Mouse (Mus musculus): ENCODE results near the gene Gpx5. TPM values are rescaled to one million over a fixed set of nuclear protein-coding genes. Genes with fewer than 3 reads are reported as not detected.
"Not testable (repeated sequence)": the region's sequence is repeated elsewhere in the genome, so short reads cannot be mapped to it uniquely, and the experiment has no call there.

The Gpx5 gene
- polyA plus RNA-seq, 1 experiment from 2014 or later: not detected

- ATAC-seq (ENCODE audit: insufficient read depth, low FRiP score, low read depth); H3K4me1 ChIP-seq: not testable (repeated sequence)
Measured at GRCm38 (mm10) chr13:21244967-21245366, 47.6 kb downstream of the Gpx5 start.

GRCm38 (mm10) chr13:21244089-21244488 lies 48.4 kb downstream of the Gpx5 start:
- H3K9ac ChIP-seq: no peak overlapping the region
- no peak overlapping the region for H3K27ac ChIP-seq
- no peak for ATAC-seq (ENCODE audit: insufficient read depth, low FRiP score, low read depth)
- H3K9me3 ChIP-seq: no peaks in the 10 kb centered on the region
- H3K4me1 ChIP-seq: no peaks in the 10 kb centered on the region
- 77% methylated on average over 5 of the region's 5 CpGs for WGBS
- no peak overlapping the region for H3K4me2 ChIP-seq
- H3K36me3 ChIP-seq: no peaks in the 10 kb centered on the region
- no peak overlapping the region for H3K4me3 ChIP-seq (replicated peaks)
- H3K27me3 ChIP-seq (replicated peaks): 0 out of 2 replicates have a peak, but pooled peaks cover 5% of the 10 kb centered on the region

More at GRCm38 (mm10) chr13:21244967-21245366, 47.6 kb downstream of the Gpx5 start:
- not testable (repeated sequence) for H3K27me3 ChIP-seq (replicated peaks); H3K4me3 ChIP-seq (replicated peaks); H3K9me3 ChIP-seq; H3K36me3 ChIP-seq; H3K4me2 ChIP-seq; H3K9ac ChIP-seq; H3K27ac ChIP-seq
- WGBS: 39% methylated on average over 1 of the region's 1 CpGs

- ATAC-seq (ENCODE audit: insufficient read depth, low FRiP score, low read depth): no peak
- peak overlapping the region; percentile 25 for H3K4me3 ChIP-seq (replicated peaks)
- WGBS: 22% methylated on average over 13 of the region's 13 CpGs
Measured at GRCm38 (mm10) chr13:21243196-21243595, 49.3 kb downstream of the Gpx5 start.

GRCm38 (mm10) chr13:21242408-21243125 lies 50.0 kb downstream of the Gpx5 start:
- Histone ChIP-seq H3K27ac (no peak overlapping the region), H3K4me1 (no peaks in the 10 kb centered on the region), H3K4me3 (replicated peaks) (peak overlapping the region; percentile 25), H3K9me3 (no peaks in the 10 kb centered on the region), H3K4me2 (peak overlapping the region; percentile 55), H3K27me3 (replicated peaks) (0 out of 2 replicates have a peak, but pooled peaks cover 5% of the 10 kb centered on the region), H3K9ac (no peak overlapping the region), H3K36me3 (no peaks in the 10 kb centered on the region)
- ATAC-seq (ENCODE audit: insufficient read depth, low FRiP score, low read depth): no peak
- 10% methylated on average over 16 of the region's 16 CpGs for WGBS

More at GRCm38 (mm10) chr13:21243196-21243595, 49.3 kb downstream of the Gpx5 start:
- Histone ChIP-seq H3K36me3 (no peaks in the 10 kb centered on the region), H3K27me3 (replicated peaks) (0 out of 2 replicates have a peak, but pooled peaks cover 5% of the 10 kb centered on the region), H3K4me1 (no peaks in the 10 kb centered on the region), H3K4me2 (peak overlapping the region; percentile 55), H3K27ac (no peak overlapping the region), H3K9me3 (no peaks in the 10 kb centered on the region), H3K9ac (no peak overlapping the region)

GRCm38 (mm10) chr13:21240788-21241187 lies 51.7 kb downstream of the Gpx5 start:
- no peaks in the 10 kb centered on the region for H3K9me3 ChIP-seq
- H3K4me1 ChIP-seq: no peaks in the 10 kb centered on the region
- 15% methylated on average over 7 of the region's 7 CpGs for WGBS
- H3K4me3 ChIP-seq (replicated peaks): no peak overlapping the region
- H3K27me3 ChIP-seq (replicated peaks): 0 out of 2 replicates have a peak, but pooled peaks cover 5% of the 10 kb centered on the region
- no peaks in the 10 kb centered on the region for H3K36me3 ChIP-seq
- no peak overlapping the region for H3K27ac ChIP-seq
- H3K9ac ChIP-seq: no peak overlapping the region
- ATAC-seq (ENCODE audit: insufficient read depth, low FRiP score, low read depth): peak; percentile 68; the same call in 1 of the 2 replicates
- no peak overlapping the region for H3K4me2 ChIP-seq

- 66% methylated on average over 6 of the region's 6 CpGs for WGBS
- Histone ChIP-seq H3K9ac (no peak overlapping the region), H3K27ac (no peak overlapping the region), H3K36me3 (no peaks in the 10 kb centered on the region), H3K4me3 (replicated peaks) (no peak overlapping the region), H3K27me3 (replicated peaks) (no peaks in the 10 kb centered on the region), H3K9me3 (no peaks in the 10 kb centered on the region), H3K4me2 (no peak overlapping the region), H3K4me1 (no peaks in the 10 kb centered on the region)
- no peak for ATAC-seq (ENCODE audit: insufficient read depth, low FRiP score, low read depth)
Measured at GRCm38 (mm10) chr13:21237161-21237560, 55.4 kb downstream of the Gpx5 start.

GRCm38 (mm10) chr13:21236714-21237113 lies 55.8 kb downstream of the Gpx5 start:
- Histone ChIP-seq H3K4me2 (no peak overlapping the region), H3K9ac (no peak overlapping the region), H3K9me3 (no peaks in the 10 kb centered on the region), H3K4me3 (replicated peaks) (no peak overlapping the region), H3K27ac (no peak overlapping the region), H3K36me3 (no peaks in the 10 kb centered on the region), H3K4me1 (no peaks in the 10 kb centered on the region), H3K27me3 (replicated peaks) (no peaks in the 10 kb centered on the region)
- 54% methylated on average over 2 of the region's 2 CpGs for WGBS
- ATAC-seq (ENCODE audit: insufficient read depth, low FRiP score, low read depth): no peak

Other genes starting within 250 kb of the Gpx5 start
- not detected in 2 replicates for gene Olfr1370, start 217.8 kb downstream of the Gpx5 start, polyA plus RNA-seq (2015; fragmentation: Nextera tagmentation; extraction: Ambion mirVana)
- gene Olfr1369-ps1, start 181.2 kb downstream of the Gpx5 start, polyA plus RNA-seq (2015; fragmentation: Nextera tagmentation; extraction: Ambion mirVana): not detected in 2 replicates
- gene Olfr263, start 163.1 kb downstream of the Gpx5 start, polyA plus RNA-seq (2015; fragmentation: Nextera tagmentation; extraction: Ambion mirVana): not detected in 2 replicates
- gene Olfr1368, start 146.9 kb downstream of the Gpx5 start, polyA plus RNA-seq (2015; fragmentation: Nextera tagmentation; extraction: Ambion mirVana): not detected in 2 replicates
- 132 and 143 TPM in 2 replicates for gene Trim27, start 113.3 kb downstream of the Gpx5 start, polyA plus RNA-seq (2015; fragmentation: Nextera tagmentation; extraction: Ambion mirVana)
- gene Gpx6, start 19.4 kb upstream of the Gpx5 start, polyA plus RNA-seq (2015; fragmentation: Nextera tagmentation; extraction: Ambion mirVana): not detected in 2 replicates
- not detected in 2 replicates for gene Olfr1367, start 54.2 kb upstream of the Gpx5 start, polyA plus RNA-seq (2015; fragmentation: Nextera tagmentation; extraction: Ambion mirVana)
- gene Zscan12, start 70.1 kb upstream of the Gpx5 start, polyA plus RNA-seq (2015; fragmentation: Nextera tagmentation; extraction: Ambion mirVana): 9.9 and 10.0 TPM in 2 replicates
- 77.7 and 80.7 TPM in 2 replicates for gene Zkscan3, start 110.0 kb upstream of the Gpx5 start, polyA plus RNA-seq (2015; fragmentation: Nextera tagmentation; extraction: Ambion mirVana)
- 2.5 and 2.6 TPM in 2 replicates for gene Pgbd1, start 148.3 kb upstream of the Gpx5 start, polyA plus RNA-seq (2015; fragmentation: Nextera tagmentation; extraction: Ambion mirVana)
- 33.0 and 36.3 TPM in 2 replicates for gene Zscan26, start 161.0 kb upstream of the Gpx5 start, polyA plus RNA-seq (2015; fragmentation: Nextera tagmentation; extraction: Ambion mirVana)
- 2.4 and 2.6 TPM in 2 replicates for gene Nkapl, start 175.8 kb upstream of the Gpx5 start, polyA plus RNA-seq (2015; fragmentation: Nextera tagmentation; extraction: Ambion mirVana)
- gene Zkscan4, start 186.2 kb upstream of the Gpx5 start, polyA plus RNA-seq (2015; fragmentation: Nextera tagmentation; extraction: Ambion mirVana): 2.9 and 3.1 TPM in 2 replicates
- gene Gm10065, start 186.7 kb upstream of the Gpx5 start, polyA plus RNA-seq (2015; fragmentation: Nextera tagmentation; extraction: Ambion mirVana): not detected in 2 replicates
- gene AK157302, start 202.5 kb upstream of the Gpx5 start, polyA plus RNA-seq (2015; fragmentation: Nextera tagmentation; extraction: Ambion mirVana): 0.68 and 1.1 TPM in 2 replicates
- gene Gm11273, start 208.7 kb upstream of the Gpx5 start, polyA plus RNA-seq (2015; fragmentation: Nextera tagmentation; extraction: Ambion mirVana): 8.8 and 32.6 TPM in 2 replicates
- gene Zkscan8, start 238.4 kb upstream of the Gpx5 start, polyA plus RNA-seq (2015; fragmentation: Nextera tagmentation; extraction: Ambion mirVana): 5.4 and 5.5 TPM in 2 replicates

Measured in stomach, embryonic 15.5 days (tissue).